Mouse (Mus musculus) stomach, embryonic 14.5 days (tissue): ENCODE results near the gene Zfp423. TPM values are rescaled to one million over a fixed set of nuclear protein-coding genes. Genes with fewer than 3 reads are reported as not detected.

Experiments used
- ATAC-seq: fragments of 200-750 bp; cut with Nextera tagmentation; 2 replicates; pipeline ENCODE4 v1.8.0; 2017; ENCODE audit warnings: low read depth, moderate TSS enrichment; ENCODE audit not compliant: insufficient number of reproducible peaks, insufficient read depth, low FRiP score
- H3K27ac ChIP-seq: fragments of 300-500 bp; sonication (generic); 2 replicates; pipeline ENCODE4 v1.5.1; 2014; ENCODE audit warnings: mild to moderate bottlenecking, low read length, moderate library complexity, mixed read lengths
- H3K27me3 ChIP-seq: fragments of 300-500 bp; sonication (generic); 2 replicates; pipeline ENCODE4 v1.6.1; 2014; ENCODE audit warnings: low read length, control low read depth, mixed read lengths; ENCODE audit not compliant: control insufficient read depth, insufficient read depth
- H3K36me3 ChIP-seq: fragments of 300-500 bp; sonication (generic); 2 replicates; pipeline ENCODE4 v1.6.1; 2014; ENCODE audit warnings: mild to moderate bottlenecking, control low read depth, low read length, moderate library complexity, mixed read lengths; ENCODE audit not compliant: control insufficient read depth, insufficient read depth
- H3K4me1 ChIP-seq: fragments of 300-500 bp; sonication (generic); 2 replicates; pipeline ENCODE4 v1.6.1; 2014; ENCODE audit warnings: low read length, control low read depth, mixed read lengths; ENCODE audit not compliant: control insufficient read depth, insufficient read depth
- H3K4me2 ChIP-seq: fragments of 300-500 bp; sonication (generic); replicated peaks from 2 replicates; pipeline ENCODE4 v1.6.1; 2014; ENCODE audit warnings: low read depth, low read length, control low read depth
- H3K4me3 ChIP-seq: fragments of 300-500 bp; sonication (generic); 2 replicates; pipeline ENCODE4 v1.5.1; 2014; ENCODE audit warnings: low read depth, low read length, control low read depth
- H3K9ac ChIP-seq: fragments of 300-500 bp; sonication (generic); replicated peaks from 2 replicates; pipeline ENCODE4 v1.6.1; 2014; ENCODE audit warnings: low read depth, mild to moderate bottlenecking, control low read depth, low read length, moderate library complexity, mixed read lengths
- H3K9me3 ChIP-seq: fragments of 300-500 bp; sonication (generic); 2 replicates; pipeline ENCODE4 v1.6.1; 2016; ENCODE audit warnings: low read depth, low read length, control low read depth; ENCODE audit not compliant: control insufficient read depth
- WGBS: fragments of 180-500 bp; shearing (Covaris S2); extraction: QIAGEN DNeasy Blood & Tissue Kit; methylation state at CpG from one replicate; pipeline ENCODE4 v1.1.7; 2014; 5-methylcytosine and 5-hydroxymethylcytosine counted together
- polyA plus RNA-seq: library from polyadenylated mRNA; unstranded; fragments of >200 nt; fragmentation: Nextera tagmentation; extraction: Ambion mirVana; gene quantifications from 2 replicates; pipeline ENCODE4 v1.2.1, GENCODE M21; 2014

The Zfp423 gene
- polyA plus RNA-seq, 1 experiment from 2014 or later: 13.6 TPM

DNA sequence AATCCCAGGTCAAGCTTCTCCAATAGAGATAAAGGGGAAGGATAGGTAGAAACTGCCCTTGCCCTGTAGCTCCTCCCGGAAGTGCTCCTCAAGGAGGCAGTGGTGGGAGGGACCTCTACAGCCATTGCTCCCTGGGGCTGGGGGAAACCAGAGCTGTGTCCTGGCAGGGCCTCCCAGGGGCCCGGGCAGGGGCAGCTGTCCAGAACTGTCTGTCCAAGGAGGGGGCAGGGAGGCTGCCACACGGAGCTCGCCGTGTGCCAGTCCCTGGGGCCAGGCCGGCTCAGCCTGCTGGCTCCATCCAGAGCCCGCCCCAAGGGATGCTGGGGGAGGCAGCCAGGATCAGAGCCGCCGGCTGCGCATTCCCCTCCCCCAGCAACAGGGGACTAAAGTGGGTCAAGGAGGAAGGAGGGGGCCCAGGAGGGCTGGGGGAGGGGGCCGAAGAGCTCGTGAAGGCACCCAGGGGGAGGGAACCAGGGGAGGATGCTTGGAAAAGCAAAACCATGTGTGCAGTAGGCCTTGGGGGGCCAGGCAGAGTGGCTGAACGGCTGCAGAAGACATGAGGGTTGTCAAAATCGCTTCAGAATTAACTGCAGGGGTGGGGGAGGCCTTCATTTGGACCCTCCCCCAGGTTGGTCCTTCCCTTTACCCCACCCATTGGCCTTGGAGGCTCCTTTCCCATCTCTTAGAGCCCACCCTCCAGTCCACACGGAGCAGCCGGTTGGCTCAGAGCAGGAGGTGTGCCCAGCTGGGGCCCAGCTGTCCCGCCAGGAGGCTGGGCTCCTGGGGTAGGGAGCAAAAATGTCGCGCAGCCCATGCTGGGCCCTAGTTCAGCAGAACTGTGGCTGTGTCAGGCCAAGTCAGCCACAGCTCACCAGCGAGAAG lies 20.8 kb downstream of the Zfp423 start:
- H3K27ac ChIP-seq: peak overlapping the region; percentile 87

DNA sequence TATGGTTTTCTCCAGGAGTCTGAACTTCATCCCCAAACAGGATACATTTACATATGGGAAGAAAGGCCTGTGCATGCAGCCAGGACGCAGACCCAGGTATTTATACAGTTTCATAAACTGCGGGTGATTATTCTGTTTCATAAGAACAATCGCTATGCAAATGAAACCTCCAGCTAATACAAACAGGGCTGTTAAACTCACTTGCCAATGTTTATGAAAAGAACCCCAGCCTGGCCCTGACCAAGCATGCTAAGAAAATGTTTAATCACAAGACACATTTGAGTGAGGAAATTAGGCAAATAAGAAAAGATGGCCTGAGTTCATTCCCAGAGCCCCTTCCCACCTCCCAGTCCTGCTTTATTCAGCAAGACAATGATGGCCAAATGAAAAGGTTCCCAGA lies 22.2 kb downstream of the Zfp423 start:
- Histone ChIP-seq H3K9me3 (no peaks in the 10 kb centered on the region), H3K27me3 (no peaks in the 10 kb centered on the region), H3K27ac (no peak overlapping the region), H3K4me1 (peaks cover 41% of the 10 kb centered on the region), H3K36me3 (no peaks in the 10 kb centered on the region), H3K4me3 (no peak overlapping the region), H3K4me2 (no peak overlapping the region), H3K9ac (no peak overlapping the region)
- ATAC-seq: no peak
- WGBS: 81% methylated on average over 3 of the region's 3 CpGs

More for the DNA sequence above, 20.8 kb downstream of the Zfp423 start:
- ATAC-seq: peak; percentile 90
- no peaks in the 10 kb centered on the region for H3K9me3 ChIP-seq
- H3K4me1 ChIP-seq: peaks cover 39% of the 10 kb centered on the region
- peak overlapping the region; percentile 22; the same call in 1 of the 2 replicates for H3K4me3 ChIP-seq
- no peaks in the 10 kb centered on the region for H3K27me3 ChIP-seq
- WGBS: 2% methylated on average over 20 of the region's 20 CpGs
- 0 out of 2 replicates have a peak overlapping the region, but pooled peaks have one; percentile 18 for H3K9ac ChIP-seq
- no peaks in the 10 kb centered on the region for H3K36me3 ChIP-seq
- H3K4me2 ChIP-seq: peak overlapping the region; percentile 51

- H3K36me3 ChIP-seq: no peaks in the 10 kb centered on the region
- no peak overlapping the region for H3K4me3 ChIP-seq
- H3K4me1 ChIP-seq: peaks cover 41% of the 10 kb centered on the region
- WGBS: 91% methylated on average over 6 of the region's 6 CpGs
- no peaks in the 10 kb centered on the region for H3K9me3 ChIP-seq
- no peak overlapping the region for H3K4me2 ChIP-seq
- no peak overlapping the region for H3K9ac ChIP-seq
- no peak overlapping the region for H3K27ac ChIP-seq
- no peaks in the 10 kb centered on the region for H3K27me3 ChIP-seq
- no peak for ATAC-seq
These were observed 24.2 kb downstream of the Zfp423 start for GRCm38 (mm10) chr8:87935088-87935680.

DNA sequence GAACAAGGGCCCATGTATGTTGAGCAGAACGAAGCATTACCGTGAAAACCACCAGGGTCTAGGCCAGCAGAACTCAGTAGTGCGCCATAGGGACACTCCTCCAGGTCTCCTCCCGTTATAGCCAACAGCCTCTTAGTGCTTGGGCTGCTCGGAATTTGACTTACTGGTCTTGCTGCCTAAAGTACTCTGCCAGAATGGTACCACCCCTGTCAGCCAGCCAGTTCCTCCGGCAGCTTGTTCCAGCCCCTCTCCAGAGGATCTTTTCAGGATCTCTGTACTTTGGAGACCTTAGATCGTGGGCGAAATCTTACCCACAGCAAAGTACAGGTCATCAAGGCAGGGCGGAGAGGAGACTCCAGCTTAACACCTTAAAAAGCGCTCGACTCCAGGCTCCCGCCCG lies 25.2 kb downstream of the Zfp423 start:
- WGBS: 61% methylated on average over 13 of the region's 13 CpGs
- Histone ChIP-seq H3K27ac (no peak overlapping the region), H3K27me3 (no peaks in the 10 kb centered on the region), H3K36me3 (no peaks in the 10 kb centered on the region), H3K4me1 (peaks cover 43% of the 10 kb centered on the region), H3K4me3 (no peak overlapping the region), H3K9me3 (no peaks in the 10 kb centered on the region), H3K4me2 (no peak overlapping the region), H3K9ac (no peak overlapping the region)
- no peak for ATAC-seq

- Histone ChIP-seq H3K4me1 (peaks cover 39% of the 10 kb centered on the region), H3K36me3 (no peaks in the 10 kb centered on the region), H3K9me3 (no peaks in the 10 kb centered on the region), H3K27ac (no peak overlapping the region), H3K27me3 (no peaks in the 10 kb centered on the region), H3K4me2 (no peak overlapping the region), H3K9ac (no peak overlapping the region), H3K4me3 (no peak overlapping the region)
- ATAC-seq: no peak
- WGBS: 61% methylated on average over 8 of the region's 8 CpGs
These were observed 25.6 kb downstream of the Zfp423 start for GRCm38 (mm10) chr8:87933752-87934151.

DNA sequence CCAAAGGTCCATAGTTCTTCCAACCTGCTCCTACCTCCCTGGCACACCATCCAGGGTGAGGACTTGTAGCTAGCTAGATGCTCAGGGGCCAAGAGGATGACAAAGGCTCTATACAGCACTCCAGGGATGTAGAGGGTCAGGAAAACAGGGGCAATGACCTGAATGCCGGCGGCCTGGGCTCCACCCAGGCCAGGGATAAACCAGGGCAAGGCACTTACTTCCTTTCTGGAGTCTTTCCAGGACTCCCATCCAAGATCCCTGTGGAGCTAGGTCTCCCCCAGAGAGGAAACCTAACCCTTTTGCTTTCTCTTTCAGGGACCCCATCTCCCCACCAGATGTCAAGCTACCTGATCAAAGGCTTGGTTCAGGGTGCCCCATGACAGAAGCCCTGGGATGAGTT lies 30.5 kb downstream of the Zfp423 start:
- H3K9me3 ChIP-seq: no peaks in the 10 kb centered on the region
- H3K9ac ChIP-seq: no peak overlapping the region
- peaks cover 17% of the 10 kb centered on the region; the same call in 1 of the 2 replicates for H3K4me1 ChIP-seq
- 25% methylated on average over 2 of the region's 2 CpGs for WGBS
- no peaks in the 10 kb centered on the region for H3K36me3 ChIP-seq
- no peaks in the 10 kb centered on the region for H3K27me3 ChIP-seq
- ATAC-seq: no peak
- no peak overlapping the region for H3K27ac ChIP-seq
- H3K4me3 ChIP-seq: no peak overlapping the region
- no peak overlapping the region for H3K4me2 ChIP-seq

DNA sequence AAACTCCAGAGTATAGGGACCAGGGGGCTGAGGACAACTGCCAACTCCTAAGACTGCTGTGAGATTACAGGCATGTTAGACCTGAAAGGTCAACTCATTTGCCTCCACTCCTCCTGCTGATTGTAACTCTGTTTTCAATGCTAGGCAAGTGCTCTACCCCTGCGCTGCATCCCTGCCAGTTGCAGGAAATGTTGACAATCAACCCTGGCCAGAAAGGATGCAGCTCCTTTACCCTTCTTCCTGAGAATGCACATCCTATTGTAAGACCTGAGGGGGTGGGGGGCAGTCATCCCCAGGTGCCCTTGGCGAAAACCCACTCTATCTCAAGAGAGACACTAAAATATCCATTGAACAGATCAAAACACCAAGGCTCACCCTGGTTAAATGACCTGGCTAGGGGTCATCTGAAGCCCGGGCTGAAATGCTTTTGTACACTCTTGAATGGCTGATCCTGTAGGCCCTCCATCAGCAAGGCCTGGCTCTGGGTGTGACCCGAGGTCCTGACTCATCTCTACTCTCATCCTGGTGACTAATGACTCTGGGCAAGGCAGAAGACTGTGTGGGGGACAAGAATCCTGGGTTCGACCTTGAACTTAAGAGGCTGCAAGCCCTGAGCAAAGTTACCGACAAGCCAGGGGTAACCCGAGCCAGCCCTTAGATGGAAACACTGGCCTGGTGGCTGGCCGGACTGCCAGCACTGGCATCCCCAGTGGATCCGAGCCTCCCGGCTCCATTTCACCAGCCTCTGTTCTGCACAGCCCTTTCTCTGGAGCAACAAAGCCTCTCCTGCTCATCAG lies 32.2 kb downstream of the Zfp423 start:
- no peak for ATAC-seq
- WGBS: 70% methylated on average over 10 of the region's 10 CpGs
- Histone ChIP-seq H3K9ac (no peak overlapping the region), H3K4me2 (no peak overlapping the region), H3K27ac (0 out of 2 replicates have a peak overlapping the region, but pooled peaks have one; percentile 27), H3K27me3 (no peaks in the 10 kb centered on the region), H3K4me1 (peaks cover 9% of the 10 kb centered on the region; the same call in 1 of the 2 replicates), H3K36me3 (no peaks in the 10 kb centered on the region), H3K9me3 (no peaks in the 10 kb centered on the region), H3K4me3 (no peak overlapping the region)
